Mouse (Mus musculus): ENCODE measurements at regions not wholly inside any gene's neighbourhood (a gene's known extent, or its start where the extent isn't known, plus 50 kb on each side); places are given as distances from the start of the nearest gene placed in this dataset.

GRCm38 (mm10) chr7:129876202-129876851 is 284.7 kb downstream of the Wdr11 start:
- in situ Hi-C loops (cut with MboI; ENCODE audit: low pct_unique_long_range_greater_than_20kb in 1 of 2, low sequenced_read_pairs in 2 of 2, unreplicated experiment in 1 of 2): no loop called here

GRCm38 (mm10) chr7:129876852-129877223 is 285.2 kb downstream of the Wdr11 start:
- in situ Hi-C loops (cut with MboI; ENCODE audit: low pct_unique_long_range_greater_than_20kb in 1 of 2, low sequenced_read_pairs in 2 of 2, unreplicated experiment in 1 of 2): no loop called here

- in situ Hi-C loops (cut with MboI; ENCODE audit: low pct_unique_long_range_greater_than_20kb in 1 of 2, low sequenced_read_pairs in 2 of 2, unreplicated experiment in 1 of 2): no loop called here
Measured at GRCm38 (mm10) chr7:129896291-129896690, 304.6 kb downstream of the Wdr11 start.

GRCm38 (mm10) chr7:129897511-129897910 is 305.8 kb downstream of the Wdr11 start:
- in situ Hi-C loops (cut with MboI; ENCODE audit: low pct_unique_long_range_greater_than_20kb in 1 of 2, low sequenced_read_pairs in 2 of 2, unreplicated experiment in 1 of 2): no loop called here

- in situ Hi-C loops (cut with MboI; ENCODE audit: low pct_unique_long_range_greater_than_20kb in 1 of 2, low sequenced_read_pairs in 2 of 2, unreplicated experiment in 1 of 2): no loop called here
Measured at GRCm38 (mm10) chr7:129902256-129902655, 310.6 kb downstream of the Wdr11 start.

GRCm38 (mm10) chr7:129903126-129903525 is 311.5 kb downstream of the Wdr11 start:
- in situ Hi-C loops (cut with MboI; ENCODE audit: low pct_unique_long_range_greater_than_20kb in 1 of 2, low sequenced_read_pairs in 2 of 2, unreplicated experiment in 1 of 2): no loop called here

GRCm38 (mm10) chr7:129906131-129906530 is 314.5 kb downstream of the Wdr11 start:
- in situ Hi-C loops (cut with MboI; ENCODE audit: low pct_unique_long_range_greater_than_20kb in 1 of 2, low sequenced_read_pairs in 2 of 2, unreplicated experiment in 1 of 2): no loop called here

GRCm38 (mm10) chr7:129908826-129909225 is 317.2 kb downstream of the Wdr11 start:
- in situ Hi-C loops (cut with MboI; ENCODE audit: low pct_unique_long_range_greater_than_20kb in 1 of 2, low sequenced_read_pairs in 2 of 2, unreplicated experiment in 1 of 2): no loop called here

- in situ Hi-C loops (cut with MboI; ENCODE audit: low pct_unique_long_range_greater_than_20kb in 1 of 2, low sequenced_read_pairs in 2 of 2, unreplicated experiment in 1 of 2): no loop called here
Measured at GRCm38 (mm10) chr7:129909730-129910129, 318.1 kb downstream of the Wdr11 start.

GRCm38 (mm10) chr7:129910826-129911225 is 319.2 kb downstream of the Wdr11 start:
- in situ Hi-C loops (cut with MboI; ENCODE audit: low pct_unique_long_range_greater_than_20kb in 1 of 2, low sequenced_read_pairs in 2 of 2, unreplicated experiment in 1 of 2): no loop called here

- in situ Hi-C loops (cut with MboI; ENCODE audit: low pct_unique_long_range_greater_than_20kb in 1 of 2, low sequenced_read_pairs in 2 of 2, unreplicated experiment in 1 of 2): no loop called here
Measured at GRCm38 (mm10) chr7:129914871-129915270, 323.2 kb downstream of the Wdr11 start.

GRCm38 (mm10) chr7:129918240-129919200 is 326.9 kb downstream of the Wdr11 start:
- in situ Hi-C loops (cut with MboI; ENCODE audit: low pct_unique_long_range_greater_than_20kb in 1 of 2, low sequenced_read_pairs in 2 of 2, unreplicated experiment in 1 of 2): no loop called here

- in situ Hi-C loops (cut with MboI; ENCODE audit: low pct_unique_long_range_greater_than_20kb in 1 of 2, low sequenced_read_pairs in 2 of 2, unreplicated experiment in 1 of 2): no loop called here
Measured at GRCm38 (mm10) chr7:129922291-129922690, 330.6 kb downstream of the Wdr11 start.

GRCm38 (mm10) chr7:129936731-129937130 is 345.1 kb downstream of the Wdr11 start:
- in situ Hi-C loops (cut with MboI; ENCODE audit: low pct_unique_long_range_greater_than_20kb in 1 of 2, low sequenced_read_pairs in 2 of 2, unreplicated experiment in 1 of 2): loop anchor here in 1 of 2 experiments (25.0 kb wide), 1 partner anchor 274 kb away; no protein-coding TSS in a partner anchor

- in situ Hi-C loops (cut with MboI; ENCODE audit: low pct_unique_long_range_greater_than_20kb in 1 of 2, low sequenced_read_pairs in 2 of 2, unreplicated experiment in 1 of 2): loop anchor here in 1 of 2 experiments (25.0 kb wide), 1 partner anchor 275 kb away; no protein-coding TSS in a partner anchor
Measured at GRCm38 (mm10) chr7:129937715-129938114, 346.1 kb downstream of the Wdr11 start.

- in situ Hi-C loops (cut with MboI; ENCODE audit: low pct_unique_long_range_greater_than_20kb in 1 of 2, low sequenced_read_pairs in 2 of 2, unreplicated experiment in 1 of 2): loop anchor here in 1 of 2 experiments (25.0 kb wide), 1 partner anchor 276 kb away; no protein-coding TSS in a partner anchor
Measured at GRCm38 (mm10) chr7:129938141-129938540, 346.5 kb downstream of the Wdr11 start.

GRCm38 (mm10) chr7:129939266-129939665 is 347.6 kb downstream of the Wdr11 start:
- in situ Hi-C loops (cut with MboI; ENCODE audit: low pct_unique_long_range_greater_than_20kb in 1 of 2, low sequenced_read_pairs in 2 of 2, unreplicated experiment in 1 of 2): loop anchor here in 1 of 2 experiments (25.0 kb wide), 1 partner anchor 277 kb away; no protein-coding TSS in a partner anchor

- in situ Hi-C loops (cut with MboI; ENCODE audit: low pct_unique_long_range_greater_than_20kb in 1 of 2, low sequenced_read_pairs in 2 of 2, unreplicated experiment in 1 of 2): loop anchor here in 1 of 2 experiments (25.0 kb wide), 1 partner anchor 279 kb away; no protein-coding TSS in a partner anchor
Measured at GRCm38 (mm10) chr7:129941311-129942029, 349.8 kb downstream of the Wdr11 start.
